Mouse (Mus musculus) heart, adult 2 months (tissue): ENCODE results near the gene Apba1.

Experiments
- CTCF ChIP-seq: fragments of 200-600 bp; IDR thresholded peaks from 2 replicates; pipeline ENCODE4 v1.8.1; 2022; ENCODE audit warnings: antibody characterized with exemption, mild to moderate bottlenecking, moderate library complexity
- EP300 ChIP-seq: fragments of 200-500 bp; IDR thresholded peaks from 2 replicates; pipeline ENCODE4 v1.6.1; 2011; ENCODE audit warnings: low read depth, low read length, control low read depth; ENCODE audit not compliant: insufficient read depth
- POLR2A ChIP-seq: fragments of 200-500 bp; IDR thresholded peaks from 2 replicates; pipeline ENCODE4 v1.6.1; 2011; ENCODE audit warnings: mild to moderate bottlenecking, low read depth, low read length, control low read depth; ENCODE audit not compliant: insufficient read depth

- TF ChIP-seq POLR2A (no peak), EP300 (no peak), CTCF (no peak)
Observed at GRCm38 (mm10) chr19:23830761-23831160, 72.1 kb downstream of the Apba1 start.
